Mouse (Mus musculus) erythroblast, embryonic 14.5 days (primary cell): Measurements from ENCODE around the gene Add3.

ENCODE experiments used
- GATA1 ChIP-seq: IDR thresholded peaks from 2 replicates; pipeline ENCODE4 v1.6.1; 2012; ENCODE audit warnings: low read length, inconsistent platforms, mixed read lengths
- TAL1 ChIP-seq: IDR thresholded peaks from 3 replicates; pipeline ENCODE4 v1.6.1; 2012; ENCODE audit warnings: low read length, inconsistent platforms, mixed read lengths

GRCm38 (mm10) chr19:53122641-53123241 is 17.5 kb upstream of the Add3 start:
- no peak for TF ChIP-seq TAL1
- no peak for TF ChIP-seq GATA1
